Mouse (Mus musculus): ENCODE results near the gene Anapc5. TPM values are rescaled to one million over a fixed set of nuclear protein-coding genes. Genes with fewer than 3 reads are reported as not detected.
A peak's percentile ranks its signal among the peaks of the same experiment; 100 is the strongest.

Anapc5 gene
- polyA plus RNA-seq, 1 experiment from 2014 or later: 491 TPM

GRCm38 (mm10) chr5:122823976-122824375 lies 2.8 kb upstream of the Anapc5 start:
- H3K36me3 ChIP-seq: peaks cover 6% of the 10 kb centered on the region
- WGBS: 70% methylated on average over 1 of the region's 1 CpGs
- no peak overlapping the region for H3K27ac ChIP-seq
- H3K4me1 ChIP-seq (replicated peaks): peaks cover 12% of the 10 kb centered on the region
- no peak for DNase-seq (ENCODE audit: low spot score)
- no peaks in the 10 kb centered on the region for H3K27me3 ChIP-seq (ENCODE audit: insufficient read depth, poor library complexity, severe bottlenecking)
- H3K4me3 ChIP-seq: no peak overlapping the region
- no peaks in the 10 kb centered on the region for H3K9me3 ChIP-seq

GRCm38 (mm10) chr5:122822441-122822840 lies 1.3 kb upstream of the Anapc5 start:
- Histone ChIP-seq H3K4me3 (no peak overlapping the region), H3K27me3 (ENCODE audit: insufficient read depth, poor library complexity, severe bottlenecking) (no peaks in the 10 kb centered on the region), H3K9me3 (no peaks in the 10 kb centered on the region), H3K4me1 (replicated peaks) (peaks cover 12% of the 10 kb centered on the region), H3K36me3 (peaks cover 22% of the 10 kb centered on the region), H3K27ac (no peak overlapping the region)
- 92% methylated on average over 4 of the region's 4 CpGs for WGBS
- DNase-seq (ENCODE audit: low spot score): no peak

GRCm38 (mm10) chr5:122821524-122821885 lies 366 bp upstream of the Anapc5 start:
- WGBS: 0% methylated on average over 10 of the region's 10 CpGs
- DNase-seq (ENCODE audit: low spot score): no peak
- Histone ChIP-seq H3K4me1 (replicated peaks) (peaks cover 12% of the 10 kb centered on the region), H3K9me3 (no peaks in the 10 kb centered on the region), H3K27ac (peak overlapping the region; percentile 94), H3K27me3 (ENCODE audit: insufficient read depth, poor library complexity, severe bottlenecking) (no peaks in the 10 kb centered on the region), H3K4me3 (peak overlapping the region; percentile 86), H3K36me3 (peaks cover 31% of the 10 kb centered on the region)

GRCm38 (mm10) chr5:122812699-122813098 lies 8.4 kb downstream of the Anapc5 start:
- DNase-seq (ENCODE audit: low spot score): no peak
- WGBS: 86% methylated on average over 3 of the region's 3 CpGs
- H3K36me3 ChIP-seq: peaks cover 99% of the 10 kb centered on the region

GRCm38 (mm10) chr5:122811364-122812079 lies 9.6 kb downstream of the Anapc5 start:
- Histone ChIP-seq H3K9me3 (no peaks in the 10 kb centered on the region), H3K36me3 (peaks cover 99% of the 10 kb centered on the region)
- 94% methylated on average over 9 of the region's 9 CpGs for WGBS

More at GRCm38 (mm10) chr5:122812699-122813098, 8.4 kb downstream of the Anapc5 start:
- H3K4me1 ChIP-seq (replicated peaks): no peaks in the 10 kb centered on the region
- H3K27ac ChIP-seq: no peak overlapping the region
- H3K9me3 ChIP-seq: no peaks in the 10 kb centered on the region
- H3K4me3 ChIP-seq: no peak overlapping the region
- no peaks in the 10 kb centered on the region for H3K27me3 ChIP-seq (ENCODE audit: insufficient read depth, poor library complexity, severe bottlenecking)

GRCm38 (mm10) chr5:122805503-122805902 lies 15.6 kb downstream of the Anapc5 start:
- no peak for DNase-seq (ENCODE audit: low spot score)
- no peak overlapping the region for H3K27ac ChIP-seq
- H3K9me3 ChIP-seq: no peaks in the 10 kb centered on the region
- H3K27me3 ChIP-seq (ENCODE audit: insufficient read depth, poor library complexity, severe bottlenecking): no peaks in the 10 kb centered on the region
- 64% methylated on average over 3 of the region's 3 CpGs for WGBS
- H3K4me3 ChIP-seq: no peak overlapping the region
- peaks cover 99% of the 10 kb centered on the region for H3K36me3 ChIP-seq
- no peaks in the 10 kb centered on the region for H3K4me1 ChIP-seq (replicated peaks)

More at GRCm38 (mm10) chr5:122811364-122812079, 9.6 kb downstream of the Anapc5 start:
- Histone ChIP-seq H3K27me3 (ENCODE audit: insufficient read depth, poor library complexity, severe bottlenecking) (no peaks in the 10 kb centered on the region), H3K4me3 (no peak overlapping the region), H3K27ac (no peak overlapping the region), H3K4me1 (replicated peaks) (no peaks in the 10 kb centered on the region)
- peak; percentile 61 for DNase-seq (ENCODE audit: low spot score)

- peaks cover 100% of the 10 kb centered on the region for H3K36me3 ChIP-seq
- no peak overlapping the region for H3K4me3 ChIP-seq
- WGBS: 91% methylated on average over 9 of the region's 9 CpGs
- no peak overlapping the region for H3K27ac ChIP-seq
- no peaks in the 10 kb centered on the region for H3K27me3 ChIP-seq (ENCODE audit: insufficient read depth, poor library complexity, severe bottlenecking)
- H3K9me3 ChIP-seq: no peaks in the 10 kb centered on the region
- no peak for DNase-seq (ENCODE audit: low spot score)
- H3K4me1 ChIP-seq (replicated peaks): no peaks in the 10 kb centered on the region
Observed at GRCm38 (mm10) chr5:122802706-122803105, 18.4 kb downstream of the Anapc5 start.

GRCm38 (mm10) chr5:122801684-122802083 lies 19.5 kb downstream of the Anapc5 start:
- DNase-seq (ENCODE audit: low spot score): no peak
- H3K4me1 ChIP-seq (replicated peaks): no peaks in the 10 kb centered on the region
- no peaks in the 10 kb centered on the region for H3K9me3 ChIP-seq
- H3K4me3 ChIP-seq: no peak overlapping the region
- no peak overlapping the region for H3K27ac ChIP-seq
- 95% methylated on average over 8 of the region's 8 CpGs for WGBS
- H3K27me3 ChIP-seq (ENCODE audit: insufficient read depth, poor library complexity, severe bottlenecking): no peaks in the 10 kb centered on the region
- peaks cover 98% of the 10 kb centered on the region for H3K36me3 ChIP-seq

- WGBS: 91% methylated on average over 13 of the region's 13 CpGs
- no peak for DNase-seq (ENCODE audit: low spot score)
- no peak overlapping the region for H3K27ac ChIP-seq
- no peaks in the 10 kb centered on the region for H3K9me3 ChIP-seq
- H3K36me3 ChIP-seq: peaks cover 98% of the 10 kb centered on the region
- H3K27me3 ChIP-seq (ENCODE audit: insufficient read depth, poor library complexity, severe bottlenecking): no peaks in the 10 kb centered on the region
- H3K4me3 ChIP-seq: no peak overlapping the region
- no peaks in the 10 kb centered on the region for H3K4me1 ChIP-seq (replicated peaks)
Observed at GRCm38 (mm10) chr5:122800345-122801010, 20.7 kb downstream of the Anapc5 start.

GRCm38 (mm10) chr5:122799379-122800344 lies 21.5 kb downstream of the Anapc5 start:
- Histone ChIP-seq H3K4me3 (no peak overlapping the region), H3K4me1 (replicated peaks) (no peaks in the 10 kb centered on the region), H3K27ac (no peak overlapping the region), H3K27me3 (ENCODE audit: insufficient read depth, poor library complexity, severe bottlenecking) (no peaks in the 10 kb centered on the region), H3K9me3 (no peaks in the 10 kb centered on the region), H3K36me3 (peaks cover 98% of the 10 kb centered on the region)
- 90% methylated on average over 17 of the region's 17 CpGs for WGBS
- DNase-seq (ENCODE audit: low spot score): no peak

- 90% methylated on average over 17 of the region's 17 CpGs for WGBS
- Histone ChIP-seq H3K27me3 (ENCODE audit: insufficient read depth, poor library complexity, severe bottlenecking) (no peaks in the 10 kb centered on the region), H3K4me3 (no peak overlapping the region), H3K36me3 (peaks cover 98% of the 10 kb centered on the region), H3K27ac (no peak overlapping the region), H3K4me1 (replicated peaks) (no peaks in the 10 kb centered on the region), H3K9me3 (no peaks in the 10 kb centered on the region)
- no peak for DNase-seq (ENCODE audit: low spot score)
Observed at GRCm38 (mm10) chr5:122798557-122799378, 22.4 kb downstream of the Anapc5 start.

GRCm38 (mm10) chr5:122797866-122798265 lies 23.3 kb downstream of the Anapc5 start:
- 86% methylated on average over 3 of the region's 3 CpGs for WGBS
- no peaks in the 10 kb centered on the region for H3K9me3 ChIP-seq
- no peaks in the 10 kb centered on the region for H3K27me3 ChIP-seq (ENCODE audit: insufficient read depth, poor library complexity, severe bottlenecking)
- no peak overlapping the region for H3K4me3 ChIP-seq
- H3K36me3 ChIP-seq: peaks cover 98% of the 10 kb centered on the region
- H3K4me1 ChIP-seq (replicated peaks): no peaks in the 10 kb centered on the region
- no peak for DNase-seq (ENCODE audit: low spot score)
- no peak overlapping the region for H3K27ac ChIP-seq

Data from hindbrain, embryonic 10.5 days (tissue).